Mouse (Mus musculus): ENCODE results near the gene Adcyap1r1.

DNA sequence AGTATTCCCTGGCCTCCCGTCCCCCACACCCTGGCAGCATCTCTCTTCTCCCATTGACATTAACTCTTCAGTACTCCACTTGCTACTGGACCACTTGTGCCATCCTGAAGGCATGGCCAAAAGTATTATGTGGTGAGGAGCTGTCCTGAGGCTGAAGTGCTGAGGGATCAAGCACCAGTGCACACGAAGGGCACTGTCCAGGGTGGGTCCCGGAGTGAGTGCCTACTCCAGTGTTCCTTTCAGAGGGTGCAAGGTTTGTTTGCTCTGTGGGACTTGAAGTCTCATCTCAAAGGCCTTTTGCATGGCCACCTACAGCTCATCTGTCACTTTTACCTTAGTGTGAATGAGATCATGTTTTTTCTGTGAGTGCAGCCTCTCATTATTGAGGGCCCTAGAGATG is 31.4 kb upstream of the Adcyap1r1 start:
- TF ChIP-seq GATA1 (IDR thresholded peaks at IDR 0.05; ENCODE audit: low read length) (no peak), TAL1 (IDR thresholded peaks at IDR 0.05; ENCODE audit: low read length) (no peak)
